11 mouse cellular contexts compared by ENCODE assay signal in the genomic region with DNA sequence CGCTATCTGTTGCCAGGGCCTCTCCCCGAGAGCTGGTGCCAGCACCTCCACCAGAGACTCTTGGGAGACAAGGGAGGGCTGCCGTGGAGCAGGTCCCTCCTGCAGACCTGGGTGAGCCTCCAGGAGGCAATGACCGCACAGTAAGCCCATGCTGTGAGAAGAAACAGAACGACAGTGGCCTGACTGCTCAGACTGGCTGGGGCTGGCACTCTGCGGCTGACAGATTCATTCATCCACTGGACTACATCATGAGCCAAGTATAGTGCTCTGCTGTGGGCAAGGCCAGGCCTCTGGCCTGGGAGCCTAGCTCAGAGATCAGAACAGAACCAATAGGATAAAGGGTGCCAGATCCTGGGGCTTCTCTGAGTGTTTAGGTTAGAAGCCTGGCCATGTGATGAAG. TPM values are rescaled to one million over a fixed set of nuclear protein-coding genes. Genes with fewer than 3 reads are reported as not detected.
DNase-seq lines count a peak whose midpoint lies in the region; ATAC-seq and TF ChIP-seq lines count a peak whose summit lies in the region.
"Had no signal": no experiment of that assay in that cellular context is flagged by ENCODE, and none has a peak within 500 bp of the region (broad histone marks: within the 10 kb centered on the region; RNA-seq: fewer than 3 reads in every experiment).

No protein-coding gene starts in this region.

- intact Hi-C loops in gastrocnemius, adult 2 months (cut with DNase I): loop anchor here (1.0 to 2.0 kb wide), 2 partner anchors 27 to 36 kb away; a partner anchor contains a TSS
- intact Hi-C loops in gastrocnemius, postnatal 36 days (cut with DNase I): loop anchor here (1.0 kb wide), 1 partner anchor 36 kb away; no protein-coding TSS in a partner anchor

- ATAC-seq in kidney, embryonic 16.5 days (ENCODE audit: low FRiP score, low TSS enrichment): no peak
- no peak for ATAC-seq in liver, embryonic 16.5 days (ENCODE audit: low read depth)
- no peak for ATAC-seq in granulocyte monocyte progenitor cell, adult 5-6 weeks (replicated peaks; ENCODE audit: poor library complexity, severe bottlenecking)

- WGBS in kidney, embryonic 16.5 days: 80% methylated on average over 6 of the region's 6 CpGs
- WGBS in liver, embryonic 16.5 days (ENCODE audit: insufficient replicate concordance): 57% methylated on average over 6 of the region's 6 CpGs

- peaks cover 14% of the 10 kb centered on the region for H3K4me1 ChIP-seq in kidney, embryonic 16.5 days (ENCODE audit: insufficient read depth, low read length)
- peaks cover 51% of the 10 kb centered on the region for H3K4me1 ChIP-seq in brown adipose tissue, adult 24 weeks (ENCODE audit: control insufficient read depth, insufficient read depth, insufficient read length, low read length)
- peaks cover 73% of the 10 kb centered on the region for H3K4me1 ChIP-seq in liver, embryonic 16.5 days (ENCODE audit: control insufficient read depth, low read depth, low read length)

- peaks cover 12% of the 10 kb centered on the region; the same call in 1 of the 2 replicates for H3K36me3 ChIP-seq in kidney, embryonic 16.5 days (ENCODE audit: insufficient read depth, low read length)
- H3K36me3 ChIP-seq in liver, embryonic 16.5 days (ENCODE audit: control insufficient read depth, insufficient read depth): peaks cover 1% of the 10 kb centered on the region

- H3K4me2 ChIP-seq in kidney, embryonic 16.5 days (replicated peaks; ENCODE audit: low read depth, low read length): no peak overlapping the region
- no peak overlapping the region for H3K4me2 ChIP-seq in liver, embryonic 16.5 days (ENCODE audit: low read depth, low read length)

- H3K9me3 ChIP-seq in kidney, embryonic 16.5 days (ENCODE audit: low read length): no peaks in the 10 kb centered on the region
- no peaks in the 10 kb centered on the region for H3K9me3 ChIP-seq in liver, embryonic 16.5 days (replicated peaks; ENCODE audit: control insufficient read depth, low read length)

- no peak for DNase-seq in gastrocnemius, adult 2 months
- DNase-seq in gastrocnemius, postnatal 36 days: no peak
- no peak for DNase-seq in kidney, postnatal 36 days
- DNase-seq in gastrocnemius, adult 8-10 months (ENCODE audit: low spot score in 2 of 2): no peak
- DNase-seq: embryo, embryonic 11 days; kidney, postnatal 4 days had no signal

- TF ChIP-seq CTCF in gastrocnemius, adult 2 months (IDR thresholded peaks at IDR 0.05): no peak

- H3K27ac ChIP-seq in gastrocnemius, adult 2 months: peak overlapping the region; percentile 92
- no peak overlapping the region for H3K27ac ChIP-seq in kidney, embryonic 16.5 days (ENCODE audit: low read length)
- H3K27ac ChIP-seq in brown adipose tissue, adult 24 weeks (replicated peaks; ENCODE audit: low read depth, low read length): peak overlapping the region; percentile 83
- H3K27ac ChIP-seq in liver, embryonic 16.5 days (ENCODE audit: low read length): peak overlapping the region; percentile 43
- H3K27ac ChIP-seq: macrophage had no signal

- peak overlapping the region; percentile 32; the same call in 1 of the 2 replicates for H3K4me3 ChIP-seq in gastrocnemius, adult 2 months
- no peak overlapping the region for H3K4me3 ChIP-seq in kidney, embryonic 16.5 days (ENCODE audit: low read length)
- H3K4me3 ChIP-seq in brown adipose tissue, adult 24 weeks (ENCODE audit: insufficient read depth, low read depth, low read length): no peak overlapping the region
- no peak overlapping the region for H3K4me3 ChIP-seq in liver, embryonic 16.5 days (ENCODE audit: low read depth, low read length)

- peak overlapping the region; percentile 22; the same call in 1 of the 2 replicates for H3K9ac ChIP-seq in kidney, embryonic 16.5 days (replicated peaks; ENCODE audit: low read length)
- peak overlapping the region; percentile 32; the same call in 1 of the 2 replicates for H3K9ac ChIP-seq in liver, embryonic 16.5 days (ENCODE audit: low read depth, low read length)

- H3K27me3 ChIP-seq in kidney, embryonic 16.5 days (ENCODE audit: insufficient read depth, low read length): no peaks in the 10 kb centered on the region
- H3K27me3 ChIP-seq in liver, embryonic 16.5 days (ENCODE audit: control insufficient read depth, insufficient read depth, low read depth, low read length): no peaks in the 10 kb centered on the region

RNA-seq across cellular contexts. Expression of a gene that starts 2.4 kb away (rescaled TPM):
- 1 to 10 TPM; 6.0 to 6.4 TPM for total RNA-seq in gastrocnemius, adult 2 months (2021)
- total RNA-seq in gastrocnemius, postnatal 36 days (2021): 1 to 10 TPM; 4.3 to 5.2 TPM
- 0.80 and 1.5 TPM in 2 replicates for polyA plus RNA-seq in kidney, embryonic 16.5 days (2015; fragmentation: Nextera tagmentation; extraction: Ambion mirVana)
- 2.5 and 2.8 TPM in 2 replicates for polyA plus RNA-seq in brown adipose tissue, adult 24 weeks (2012; ENCODE audit: insufficient read depth, insufficient read length, missing spikeins)
- 0.34 and 0.40 TPM in 2 replicates for polyA plus RNA-seq in liver, embryonic 16.5 days (2015; fragmentation: Nextera tagmentation; extraction: Ambion mirVana)
- total RNA-seq in granulocyte monocyte progenitor cell, adult 5-6 weeks (2014; fragmentation: Nextera tagmentation): 2.6 and 4.1 TPM in 2 replicates
- 3.6 and 4.4 TPM in 2 replicates for total RNA-seq in granulocyte monocyte progenitor cell, adult 5-6 weeks (2017)
- total RNA-seq in gastrocnemius, adult 8-10 months (2022): 10 to 100 TPM in 1 of 4 experiments, 1 to 10 TPM in 3; 7.6 to 11.5 (median 8.5) TPM

RNA-seq across cellular contexts. Expression of a gene that starts 27.3 kb away (rescaled TPM):
- 10 to 100 TPM; 28.4 to 32.3 TPM for total RNA-seq in gastrocnemius, adult 2 months (2021)
- total RNA-seq in gastrocnemius, postnatal 36 days (2021): 10 to 100 TPM; 23.5 to 36.0 TPM
- 84.2 and 89.5 TPM in 2 replicates for polyA plus RNA-seq in kidney, embryonic 16.5 days (2015; fragmentation: Nextera tagmentation; extraction: Ambion mirVana)
- polyA plus RNA-seq in brown adipose tissue, adult 24 weeks (2012; ENCODE audit: insufficient read depth, insufficient read length, missing spikeins): 39.6 and 42.8 TPM in 2 replicates
- polyA plus RNA-seq in liver, embryonic 16.5 days (2015; fragmentation: Nextera tagmentation; extraction: Ambion mirVana): 62.1 and 68.6 TPM in 2 replicates
- total RNA-seq in granulocyte monocyte progenitor cell, adult 5-6 weeks (2014; fragmentation: Nextera tagmentation): 20.4 and 20.6 TPM in 2 replicates
- total RNA-seq in granulocyte monocyte progenitor cell, adult 5-6 weeks (2017): 16.2 and 21.6 TPM in 2 replicates
- total RNA-seq in gastrocnemius, adult 8-10 months (2022): 10 to 100 TPM; 24.1 to 29.2 (median 26.5) TPM

RNA-seq across cellular contexts. Expression of a gene that starts 30.9 kb away (rescaled TPM):
- total RNA-seq in gastrocnemius, adult 2 months (2021): 1 to 10 TPM; 7.0 to 7.8 TPM
- total RNA-seq in gastrocnemius, postnatal 36 days (2021): 1 to 10 TPM; 6.2 to 7.0 TPM
- 93.0 and 96.2 TPM in 2 replicates for polyA plus RNA-seq in kidney, embryonic 16.5 days (2015; fragmentation: Nextera tagmentation; extraction: Ambion mirVana)
- 13.9 and 22.2 TPM in 2 replicates for polyA plus RNA-seq in brown adipose tissue, adult 24 weeks (2012; ENCODE audit: insufficient read depth, insufficient read length, missing spikeins)
- polyA plus RNA-seq in liver, embryonic 16.5 days (2015; fragmentation: Nextera tagmentation; extraction: Ambion mirVana): 19.5 and 21.0 TPM in 2 replicates
- 37.7 and 54.2 TPM in 2 replicates for total RNA-seq in granulocyte monocyte progenitor cell, adult 5-6 weeks (2014; fragmentation: Nextera tagmentation)
- total RNA-seq in granulocyte monocyte progenitor cell, adult 5-6 weeks (2017): 30.5 and 33.4 TPM in 2 replicates
- total RNA-seq in gastrocnemius, adult 8-10 months (2022): 1 to 10 TPM; 5.3 to 7.9 (median 6.3) TPM

RNA-seq across cellular contexts. Expression of a gene that starts 37.1 kb away (rescaled TPM):
- total RNA-seq in gastrocnemius, adult 2 months (2021): 10 to 100 TPM; 13.1 to 14.2 TPM
- 10 to 100 TPM; 10.4 to 12.6 TPM for total RNA-seq in gastrocnemius, postnatal 36 days (2021)
- polyA plus RNA-seq in kidney, embryonic 16.5 days (2015; fragmentation: Nextera tagmentation; extraction: Ambion mirVana): 25.9 and 28.7 TPM in 2 replicates
- polyA plus RNA-seq in brown adipose tissue, adult 24 weeks (2012; ENCODE audit: insufficient read depth, insufficient read length, missing spikeins): 7.9 and 14.0 TPM in 2 replicates
- 8.2 and 8.6 TPM in 2 replicates for polyA plus RNA-seq in liver, embryonic 16.5 days (2015; fragmentation: Nextera tagmentation; extraction: Ambion mirVana)
- total RNA-seq in granulocyte monocyte progenitor cell, adult 5-6 weeks (2014; fragmentation: Nextera tagmentation): 50.7 and 54.7 TPM in 2 replicates
- total RNA-seq in granulocyte monocyte progenitor cell, adult 5-6 weeks (2017): 26.1 and 30.6 TPM in 2 replicates
- 10 to 100 TPM in 1 of 4 experiments, 1 to 10 TPM in 3; 6.9 to 10.7 (median 8.0) TPM for total RNA-seq in gastrocnemius, adult 8-10 months (2022)

RNA-seq across cellular contexts. Expression of a gene that starts 59.7 kb away (rescaled TPM):
- 10 to 100 TPM; 95.2 to 98.6 TPM for total RNA-seq in gastrocnemius, adult 2 months (2021)
- 10 to 100 TPM; 75.8 to 84.5 TPM for total RNA-seq in gastrocnemius, postnatal 36 days (2021)
- 132 and 150 TPM in 2 replicates for polyA plus RNA-seq in kidney, embryonic 16.5 days (2015; fragmentation: Nextera tagmentation; extraction: Ambion mirVana)
- polyA plus RNA-seq in brown adipose tissue, adult 24 weeks (2012; ENCODE audit: insufficient read depth, insufficient read length, missing spikeins): 47.9 and 56.8 TPM in 2 replicates
- 52.1 and 58.4 TPM in 2 replicates for polyA plus RNA-seq in liver, embryonic 16.5 days (2015; fragmentation: Nextera tagmentation; extraction: Ambion mirVana)
- total RNA-seq in granulocyte monocyte progenitor cell, adult 5-6 weeks (2014; fragmentation: Nextera tagmentation): 286 and 301 TPM in 2 replicates
- 187 and 209 TPM in 2 replicates for total RNA-seq in granulocyte monocyte progenitor cell, adult 5-6 weeks (2017)
- total RNA-seq in gastrocnemius, adult 8-10 months (2022): 10 to 100 TPM; 69.0 to 88.0 (median 73.8) TPM
